Mouse (Mus musculus) small intestine, adult 2 months (tissue): Measurements from ENCODE around the gene Amz2. TPM values are rescaled to one million over a fixed set of nuclear protein-coding genes. Genes with fewer than 3 reads are reported as not detected.

Source experiments
- H3K27ac ChIP-seq: fragments of 200-500 bp; 2 replicates; pipeline ENCODE4 v1.5.1; 2012; ENCODE audit warnings: low read depth, low read length, control low read depth, inconsistent platforms; ENCODE audit not compliant: insufficient read depth
- H3K27me3 ChIP-seq: fragments of 200-500 bp; 2 replicates; pipeline ENCODE4 v1.6.1; 2012; ENCODE audit warnings: mild to moderate bottlenecking, moderate library complexity, low read length, inconsistent platforms; ENCODE audit not compliant: control insufficient read depth, insufficient read depth
- H3K36me3 ChIP-seq: fragments of 200-500 bp; 2 replicates; pipeline ENCODE4 v1.6.1; 2012; ENCODE audit warnings: mild to moderate bottlenecking, low read length, control low read depth, inconsistent platforms; ENCODE audit not compliant: control insufficient read depth, insufficient read depth
- H3K4me1 ChIP-seq: fragments of 200-500 bp; 2 replicates; pipeline ENCODE4 v1.6.1; 2012; ENCODE audit warnings: low read length, inconsistent platforms, mixed read lengths; ENCODE audit not compliant: control insufficient read depth, insufficient read depth, insufficient read length
- H3K4me3 ChIP-seq: fragments of 200-500 bp; 2 replicates; pipeline ENCODE4 v1.5.1; 2012; ENCODE audit warnings: low read depth, mild to moderate bottlenecking, control low read depth, inconsistent platforms, low read length, moderate library complexity
- CTCF ChIP-seq: fragments of 200-500 bp; IDR thresholded peaks from 2 replicates; pipeline ENCODE4 v1.5.1; 2012; ENCODE audit warnings: low read depth, mild to moderate bottlenecking, control low read depth, inconsistent platforms, low read length, moderate library complexity, mixed read lengths; ENCODE audit not compliant: insufficient replicate concordance, insufficient read length; ENCODE audit errors: extremely low read depth
- POLR2A ChIP-seq: fragments of 200-500 bp; IDR thresholded peaks from 2 replicates; pipeline ENCODE4 v1.6.1; 2012; ENCODE audit warnings: low read depth, mild to moderate bottlenecking, control low read depth, inconsistent platforms, low read length, moderate library complexity
- whole genome bisulfite sequencing: fragments of 180-500 bp; shearing (Covaris S2); methylation state at CpG from one replicate; pipeline ENCODE4 v1.1.7; 2018; 5-methylcytosine and 5-hydroxymethylcytosine counted together
- polyA plus RNA-seq: library from polyadenylated mRNA; depleted of rRNA; stranded (reverse); fragments of >200 nt; gene quantifications from 2 replicates; pipeline ENCODE4 v1.2.3, GENCODE M21; 2012

Amz2 gene
- polyA plus RNA-seq, 1 experiment, result 10.5 TPM

DNA sequence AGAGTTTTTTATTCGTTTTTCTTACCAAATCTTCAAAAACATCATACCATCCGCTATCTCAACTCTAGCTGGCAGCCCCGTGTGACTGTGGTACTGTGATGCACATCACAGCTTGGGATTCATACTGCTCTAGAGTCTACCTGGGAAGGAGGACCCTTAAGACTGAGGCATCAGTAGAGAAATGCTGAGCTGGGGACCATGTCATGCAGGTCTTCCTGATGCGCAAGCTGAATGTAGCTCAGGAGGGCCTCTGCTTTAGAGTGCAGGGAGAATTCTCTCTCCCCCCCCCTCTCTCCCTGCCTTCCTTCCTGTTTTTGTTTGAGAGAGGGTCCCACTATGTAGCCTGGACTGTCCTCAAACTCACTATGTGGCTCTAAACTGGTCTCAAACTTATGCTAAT lies 14.9 kb downstream of the Amz2 start:
- no peak overlapping the region for H3K27ac ChIP-seq
- WGBS, result 48% methylated on average over 4 of the region's 4 CpGs
- no peak overlapping the region for H3K4me3 ChIP-seq

DNA sequence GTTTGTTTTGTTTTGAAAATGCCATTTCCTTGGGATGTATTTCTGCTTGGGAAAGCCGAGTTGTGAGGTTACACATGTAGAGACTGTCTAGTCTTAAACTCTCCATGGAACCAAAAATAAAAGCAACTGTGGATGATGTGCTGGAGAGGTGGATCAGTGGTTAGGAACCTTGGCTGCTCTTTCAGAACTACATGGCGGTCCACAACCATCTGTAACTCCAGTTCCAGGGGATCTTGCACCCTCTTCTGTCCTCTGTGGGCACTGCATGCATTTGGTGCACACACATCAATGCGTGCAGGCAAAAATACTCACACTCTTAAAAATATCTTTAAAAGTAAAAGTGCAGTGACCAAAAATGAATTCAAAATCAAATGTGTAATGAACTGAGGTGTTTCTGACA lies 15.4 kb downstream of the Amz2 start:
- Histone ChIP-seq H3K4me1 (no peaks in the 10 kb centered on the region; the same call in 1 of the 2 replicates), H3K36me3 (peaks cover 1% of the 10 kb centered on the region; the same call in 1 of the 2 replicates), H3K4me3 (no peak overlapping the region), H3K27me3 (no peaks in the 10 kb centered on the region), H3K27ac (no peak overlapping the region)
- 71% methylated on average over 3 of the region's 3 CpGs for WGBS
- peak; percentile 69; the same call in 1 of the 2 replicates for TF ChIP-seq CTCF
- no peak for TF ChIP-seq POLR2A

More for the DNA sequence above, 14.9 kb downstream of the Amz2 start:
- no peak for TF ChIP-seq POLR2A
- no peaks in the 10 kb centered on the region; the same call in 1 of the 2 replicates for H3K4me1 ChIP-seq
- peaks cover 2% of the 10 kb centered on the region; the same call in 1 of the 2 replicates for H3K36me3 ChIP-seq
- no peaks in the 10 kb centered on the region for H3K27me3 ChIP-seq

DNA sequence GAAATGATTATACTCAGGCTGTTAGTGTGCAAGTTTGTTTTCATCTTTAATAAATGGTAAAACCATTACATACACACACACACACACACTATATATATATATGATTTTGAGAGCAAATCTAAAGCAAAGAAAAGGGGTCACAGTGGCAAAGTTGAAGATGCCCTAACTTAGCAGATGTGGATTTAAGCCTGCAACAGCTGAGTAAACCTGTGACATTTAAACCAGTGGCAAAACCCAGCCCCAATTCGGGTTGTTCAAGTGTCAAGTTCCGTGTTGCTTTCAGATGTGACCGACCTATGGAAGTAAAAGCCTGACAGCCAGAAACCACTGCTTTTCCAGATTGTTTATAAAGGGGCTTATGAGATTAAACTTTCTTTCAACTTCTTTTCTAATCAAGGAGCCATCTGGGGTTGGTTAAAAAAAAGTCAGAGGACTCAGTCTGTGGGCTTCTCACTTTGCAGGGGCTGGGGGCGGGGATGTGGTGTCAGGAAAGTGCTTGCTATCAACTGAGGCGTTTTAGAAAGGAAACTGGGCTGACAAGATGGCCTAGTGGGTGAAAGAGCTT lies 16.5 kb downstream of the Amz2 start:
- H3K4me3 ChIP-seq, result no peak overlapping the region
- no peaks in the 10 kb centered on the region for H3K27me3 ChIP-seq
- no peak for TF ChIP-seq POLR2A
- TF ChIP-seq CTCF, result no peak
- H3K4me1 ChIP-seq, result no peaks in the 10 kb centered on the region; the same call in 1 of the 2 replicates
- 79% methylated on average over 5 of the region's 5 CpGs for WGBS
- H3K27ac ChIP-seq, result no peak overlapping the region
- no peaks in the 10 kb centered on the region for H3K36me3 ChIP-seq

DNA sequence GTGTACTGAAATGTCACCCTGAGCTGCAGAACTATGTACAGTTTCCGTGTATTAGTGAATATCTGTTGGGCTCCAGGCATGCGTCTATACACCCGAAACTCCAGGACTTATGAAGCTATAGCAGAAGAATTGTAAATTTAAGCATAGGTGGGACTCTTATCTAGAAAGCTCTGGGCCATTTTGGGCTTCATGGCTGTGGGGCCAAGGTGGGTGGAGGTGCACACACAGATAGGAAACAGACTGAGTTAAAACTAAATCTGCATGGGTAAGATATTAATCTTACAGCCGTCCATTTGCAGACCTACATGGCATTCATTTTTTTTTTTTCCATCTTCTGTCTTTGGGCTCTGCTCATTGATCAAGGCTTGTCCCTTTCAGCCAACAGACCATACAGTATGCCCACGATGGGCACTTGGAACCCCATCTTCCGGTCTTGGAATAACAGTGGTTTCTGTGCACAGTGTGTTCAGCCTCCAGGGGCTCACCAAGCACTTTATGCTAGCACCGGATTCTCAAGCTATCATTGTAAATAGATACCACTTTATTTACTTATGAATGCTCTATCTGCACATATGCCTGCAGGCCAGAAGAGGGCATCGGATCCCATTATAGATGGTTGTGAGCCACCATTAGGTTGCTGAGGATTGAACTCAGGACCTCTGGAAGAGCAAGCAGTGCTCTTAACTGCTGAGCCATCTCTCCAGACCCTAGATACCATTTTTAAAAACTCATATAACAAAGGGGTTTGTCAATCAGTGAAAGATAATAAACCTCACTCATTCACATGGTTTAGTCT lies 17.9 kb downstream of the Amz2 start:
- no peak overlapping the region for H3K4me3 ChIP-seq
- H3K27me3 ChIP-seq, result no peaks in the 10 kb centered on the region
- no peak for TF ChIP-seq POLR2A
- TF ChIP-seq CTCF, result no peak
- H3K36me3 ChIP-seq, result no peaks in the 10 kb centered on the region
- H3K27ac ChIP-seq, result no peak overlapping the region
- no peaks in the 10 kb centered on the region; the same call in 1 of the 2 replicates for H3K4me1 ChIP-seq
- 92% methylated on average over 8 of the region's 8 CpGs for WGBS

DNA sequence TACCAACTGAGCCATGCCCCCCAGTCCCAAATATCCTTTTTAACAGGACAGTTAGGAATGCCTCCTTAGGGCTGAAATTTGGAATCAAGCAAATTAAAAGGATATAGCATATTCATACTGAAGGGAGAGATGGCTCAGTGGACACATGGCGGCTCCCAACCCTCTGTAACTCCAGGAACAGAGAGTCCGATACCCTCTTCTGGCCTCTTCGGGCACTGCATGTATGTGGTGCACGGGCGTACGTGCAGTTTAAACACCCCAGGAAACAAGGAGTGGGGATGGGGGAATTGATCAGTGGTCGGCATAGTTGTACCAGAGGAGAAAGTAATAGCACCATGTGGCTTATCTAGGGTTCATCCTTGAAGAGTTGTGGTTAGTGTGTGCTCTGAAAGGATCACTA lies 18.9 kb downstream of the Amz2 start:
- Histone ChIP-seq H3K27me3 (no peaks in the 10 kb centered on the region), H3K36me3 (no peaks in the 10 kb centered on the region), H3K27ac (no peak overlapping the region), H3K4me1 (no peaks in the 10 kb centered on the region; the same call in 1 of the 2 replicates), H3K4me3 (no peak overlapping the region)
- 70% methylated on average over 7 of the region's 7 CpGs for WGBS
- peak; percentile 40; the same call in 1 of the 2 replicates for TF ChIP-seq CTCF
- no peak for TF ChIP-seq POLR2A

DNA sequence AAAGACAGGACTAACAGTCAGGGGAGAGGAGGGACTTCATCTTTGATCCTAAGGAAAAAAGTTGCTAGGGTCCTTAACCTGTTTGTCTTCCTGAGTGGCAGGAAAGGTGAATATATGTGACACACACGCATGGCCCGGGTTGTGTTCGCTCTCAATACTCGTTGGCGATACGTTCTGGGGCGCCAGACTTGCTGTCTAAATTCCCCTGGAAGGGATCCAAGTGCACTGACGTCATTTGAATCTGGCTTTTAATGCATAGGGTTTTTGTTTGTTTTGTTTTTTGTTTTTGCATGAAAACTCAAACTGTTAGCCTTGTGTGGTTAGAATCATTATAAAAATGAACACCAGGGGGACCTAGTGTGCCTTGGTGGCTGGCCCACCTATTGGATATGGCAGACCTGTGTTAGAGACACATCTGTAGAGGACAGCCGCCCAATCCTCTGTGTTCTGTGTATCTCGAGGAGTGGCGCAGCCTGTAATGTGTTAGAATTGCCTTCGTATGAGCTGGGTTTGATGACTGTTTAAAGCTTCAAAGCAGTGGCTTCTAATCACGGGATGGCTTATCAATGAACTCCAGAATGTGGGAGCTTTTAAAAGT lies 19.8 kb downstream of the Amz2 start:
- no peak overlapping the region for H3K27ac ChIP-seq
- no peak overlapping the region for H3K4me3 ChIP-seq
- H3K4me1 ChIP-seq, result no peaks in the 10 kb centered on the region; the same call in 1 of the 2 replicates
- WGBS, result 37% methylated on average over 13 of the region's 13 CpGs
- no peaks in the 10 kb centered on the region for H3K27me3 ChIP-seq
- peak; percentile 62; the same call in 1 of the 2 replicates for TF ChIP-seq CTCF
- no peak for TF ChIP-seq POLR2A
- no peaks in the 10 kb centered on the region for H3K36me3 ChIP-seq

DNA sequence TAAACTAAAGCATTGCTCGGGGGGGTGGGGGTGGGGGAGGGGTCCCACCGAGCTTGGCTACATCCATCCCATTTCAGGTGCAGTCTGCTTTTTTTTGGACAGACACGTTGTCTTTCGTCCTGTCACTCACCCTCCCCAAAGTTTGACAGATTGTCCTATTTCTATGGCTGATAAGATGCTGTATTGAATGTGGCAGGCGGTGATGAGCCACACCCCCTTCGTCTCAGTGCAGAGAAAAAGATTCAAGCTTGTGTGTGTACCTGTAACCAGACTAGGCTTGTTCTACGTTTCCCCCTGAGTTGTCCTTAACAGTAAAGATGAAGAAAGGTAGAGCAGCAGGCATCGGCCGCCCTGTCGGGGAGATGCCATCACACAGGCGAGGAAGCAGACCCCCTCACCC lies 25.4 kb downstream of the Amz2 start:
- peaks cover 39% of the 10 kb centered on the region for H3K36me3 ChIP-seq
- 79% methylated on average over 11 of the region's 11 CpGs for WGBS
- TF ChIP-seq CTCF, result no peak
- TF ChIP-seq POLR2A, result no peak
- H3K27me3 ChIP-seq, result no peaks in the 10 kb centered on the region
- no peak overlapping the region for H3K27ac ChIP-seq
- H3K4me3 ChIP-seq, result no peak overlapping the region
- H3K4me1 ChIP-seq, result no peaks in the 10 kb centered on the region
